Mouse (Mus musculus): Measurements from ENCODE around the gene Srpk1.

DNA sequence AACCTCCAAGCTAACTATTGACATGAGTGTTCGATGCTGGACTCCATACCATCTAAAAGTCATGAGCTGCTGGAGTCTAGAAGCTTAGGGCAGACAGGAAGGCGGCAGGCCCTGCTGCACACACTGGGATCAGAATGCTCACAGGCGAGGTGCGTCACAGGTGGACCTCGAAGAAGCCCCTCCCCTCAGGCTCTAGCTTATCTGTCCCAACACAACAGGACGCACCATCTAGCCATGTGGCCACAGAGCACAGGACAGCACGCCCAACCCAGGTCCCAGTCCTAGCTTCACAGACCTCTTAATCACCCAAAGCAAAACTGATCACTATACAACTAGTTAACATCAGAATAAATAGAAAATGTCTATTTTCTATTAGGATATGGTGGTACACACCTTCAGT, 4.4 kb downstream of the Srpk1 start:
- TF ChIP-seq CTCF (IDR thresholded peaks at IDR 0.05; ENCODE audit: borderline replicate concordance, insufficient read depth, low read depth, low read length): no peak
- no peak for TF ChIP-seq POLR2A (IDR thresholded peaks at IDR 0.05; ENCODE audit: borderline replicate concordance, insufficient read depth, low read length)
